Comparison of ENCODE assay signal across 23 mouse cellular contexts in genomic region chr13:4992876-4993275, GRCm38 (mm10).
DNase-seq lines count a peak whose midpoint lies in the region; ATAC-seq and TF ChIP-seq lines count a peak whose summit lies in the region.
"Had no signal": no experiment of that assay in that cellular context is flagged by ENCODE, and none has a peak within 500 bp of the region (broad histone marks: within the 10 kb centered on the region; RNA-seq: fewer than 3 reads in every experiment).

No protein-coding gene starts in this region.

- no peaks in the 10 kb centered on the region for H3K36me3 ChIP-seq in embryonic facial prominence, embryonic 14.5 days (ENCODE audit: control insufficient read depth, insufficient read depth, low read length)
- H3K36me3 ChIP-seq in embryonic facial prominence, embryonic 10.5 days (replicated peaks): no peaks in the 10 kb centered on the region
- H3K36me3 ChIP-seq in lung, embryonic 14.5 days (ENCODE audit: insufficient read depth): no peaks in the 10 kb centered on the region
- H3K36me3 ChIP-seq: embryonic facial prominence, embryonic 12.5 days; forebrain, embryonic 15.5 days; heart, embryonic 10.5 days; hindbrain, embryonic 13.5 days; intestine, embryonic 15.5 days had no signal

- no peak for TF ChIP-seq CTCF in lung, embryonic 14.5 days (IDR thresholded peaks at IDR 0.05; ENCODE audit: low read depth)

- no peaks in the 10 kb centered on the region for H3K27me3 ChIP-seq in embryonic facial prominence, embryonic 14.5 days (replicated peaks; ENCODE audit: control insufficient read depth, insufficient read depth, low read length)
- no peaks in the 10 kb centered on the region for H3K27me3 ChIP-seq in embryonic facial prominence, embryonic 10.5 days (replicated peaks; ENCODE audit: low read depth, poor library complexity, severe bottlenecking)
- no peaks in the 10 kb centered on the region for H3K27me3 ChIP-seq in lung, embryonic 14.5 days (ENCODE audit: insufficient read depth, low read length)
- H3K27me3 ChIP-seq: embryonic facial prominence, embryonic 12.5 days; forebrain, embryonic 15.5 days; hindbrain, embryonic 13.5 days; intestine, embryonic 15.5 days had no signal

- no peak overlapping the region for H3K4me2 ChIP-seq in embryonic facial prominence, embryonic 14.5 days (ENCODE audit: low read depth, low read length)
- no peak overlapping the region for H3K4me2 ChIP-seq in lung, embryonic 14.5 days
- H3K4me2 ChIP-seq: embryonic facial prominence, embryonic 12.5 days; forebrain, embryonic 15.5 days; hindbrain, embryonic 13.5 days; intestine, embryonic 15.5 days had no signal

- no peaks in the 10 kb centered on the region for H3K4me1 ChIP-seq in embryonic facial prominence, embryonic 14.5 days (ENCODE audit: control insufficient read depth, insufficient read depth, low read length)
- H3K4me1 ChIP-seq in embryonic facial prominence, embryonic 10.5 days: no peaks in the 10 kb centered on the region
- no peaks in the 10 kb centered on the region for H3K4me1 ChIP-seq in lung, embryonic 14.5 days (ENCODE audit: insufficient read depth)
- H3K4me1 ChIP-seq: embryonic facial prominence, embryonic 12.5 days; forebrain, embryonic 15.5 days; heart, embryonic 10.5 days; hindbrain, embryonic 13.5 days; intestine, embryonic 15.5 days had no signal

- no peaks in the 10 kb centered on the region for H3K9me3 ChIP-seq in embryonic facial prominence, embryonic 14.5 days (ENCODE audit: control insufficient read depth, low read length)
- H3K9me3 ChIP-seq in embryonic facial prominence, embryonic 10.5 days: no peaks in the 10 kb centered on the region
- H3K9me3 ChIP-seq in lung, embryonic 14.5 days (ENCODE audit: low read depth, low read length): no peaks in the 10 kb centered on the region
- H3K9me3 ChIP-seq: embryonic facial prominence, embryonic 12.5 days; forebrain, embryonic 15.5 days; heart, embryonic 10.5 days; hindbrain, embryonic 13.5 days; intestine, embryonic 15.5 days had no signal

- H3K9ac ChIP-seq in embryonic facial prominence, embryonic 14.5 days (ENCODE audit: low read depth, low read length): no peak overlapping the region
- H3K9ac ChIP-seq in lung, embryonic 14.5 days: no peak overlapping the region
- H3K9ac ChIP-seq: embryonic facial prominence, embryonic 12.5 days; forebrain, embryonic 15.5 days; hindbrain, embryonic 13.5 days; intestine, embryonic 15.5 days had no signal

- no peak overlapping the region for H3K27ac ChIP-seq in embryonic facial prominence, embryonic 14.5 days (replicated peaks; ENCODE audit: low read depth, low read length)
- no peak overlapping the region for H3K27ac ChIP-seq in embryonic facial prominence, embryonic 10.5 days (replicated peaks)
- H3K27ac ChIP-seq in lung, embryonic 14.5 days (ENCODE audit: low read depth): no peak overlapping the region
- H3K27ac ChIP-seq: embryonic facial prominence, embryonic 12.5 days; forebrain, embryonic 15.5 days; heart, embryonic 10.5 days; hindbrain, embryonic 13.5 days; intestine, embryonic 15.5 days had no signal

- H3K4me3 ChIP-seq in embryonic facial prominence, embryonic 14.5 days (ENCODE audit: low read depth, low read length): no peak overlapping the region
- H3K4me3 ChIP-seq in embryonic facial prominence, embryonic 10.5 days: no peak overlapping the region
- no peak overlapping the region for H3K4me3 ChIP-seq in lung, embryonic 14.5 days (ENCODE audit: low read depth, low read length)
- H3K4me3 ChIP-seq: embryonic facial prominence, embryonic 12.5 days; forebrain, embryonic 15.5 days; heart, embryonic 10.5 days; hindbrain, embryonic 13.5 days; intestine, embryonic 15.5 days had no signal

- no peak for ATAC-seq in embryonic facial prominence, embryonic 14.5 days (ENCODE audit: low read depth)
- ATAC-seq in lung, embryonic 14.5 days (ENCODE audit: insufficient read depth): no peak
- ATAC-seq: forebrain, embryonic 15.5 days; intestine, embryonic 15.5 days had no signal

- DNase-seq in embryonic facial prominence, embryonic 14.5 days (ENCODE audit: low spot score): peak; percentile 21
- no peak for DNase-seq in embryonic facial prominence, embryonic 10.5 days (ENCODE audit: low spot score)
- peak; percentile 76 for DNase-seq in lung, embryonic 14.5 days
- no peak for DNase-seq in lung, postnatal 25 days (ENCODE audit: low spot score)
- DNase-seq in brain, adult 2 months (ENCODE audit: low read depth, low spot score): peak; percentile 58
- no peak for DNase-seq in left cerebral cortex, adult 18-20 months (ENCODE audit: low spot score in 2 of 2)
- no peak for DNase-seq in testis, postnatal 14 days (ENCODE audit: low spot score)
- DNase-seq: adrenal gland, adult 2 months; adrenal gland, postnatal 25 days; B cell, adult 2 months; cerebellum, adult 11 months; cerebellum, adult 8-10 months; cerebellum, postnatal 14 days; embryo, embryonic 11 days; gastrocnemius, postnatal 36 days; heart, adult 18-20 months; heart, postnatal 10 days; heart, postnatal 4 days had no signal

- 64% methylated on average over 1 of the region's 1 CpGs for WGBS in embryonic facial prominence, embryonic 14.5 days
- WGBS in embryonic facial prominence, embryonic 10.5 days: 79% methylated on average over 1 of the region's 1 CpGs
- 28% methylated on average over 1 of the region's 1 CpGs for WGBS in lung, embryonic 14.5 days

Comparison
In these comparisons a context has a peak if more than half of its experiments do, and no peak if none do; other contexts are left out.
1. DNase-seq: peak in embryonic facial prominence, embryonic 14.5 days (single experiment), lung, embryonic 14.5 days (single experiment) and brain, adult 2 months (single experiment); none in embryonic facial prominence, embryonic 10.5 days (single experiment), lung, postnatal 25 days (single experiment), left cerebral cortex, adult 18-20 months (0 of 2) and testis, postnatal 14 days (single experiment).